In genomic region chr9:108306571-108306980, GRCm38 (mm10) we compare ENCODE assay signal across 8 mouse cellular contexts. TPM values are rescaled to one million over a fixed set of nuclear protein-coding genes. Genes with fewer than 3 reads are reported as not detected.
A peak's percentile ranks its signal among the peaks of the same experiment; 100 is the strongest.
DNase-seq lines count a peak whose midpoint lies in the region; ATAC-seq lines count a peak whose summit lies in the region.

No protein-coding gene starts in this region.

- no peaks in the 10 kb centered on the region for H3K9me3 ChIP-seq in embryonic facial prominence, embryonic 10.5 days
- H3K9me3 ChIP-seq in heart, embryonic 12.5 days (replicated peaks), result no peaks in the 10 kb centered on the region

- peak overlapping the region; percentile 99 for H3K27ac ChIP-seq in embryonic facial prominence, embryonic 10.5 days (replicated peaks)
- peak overlapping the region; percentile 100 for H3K27ac ChIP-seq in heart, embryonic 12.5 days (ENCODE audit: poor library complexity, severe bottlenecking)
- H3K27ac ChIP-seq in macrophage, result peak overlapping the region; percentile 63

- H3K36me3 ChIP-seq in embryonic facial prominence, embryonic 10.5 days (replicated peaks), result peaks cover 34% of the 10 kb centered on the region
- H3K36me3 ChIP-seq in heart, embryonic 12.5 days, result peaks cover 26% of the 10 kb centered on the region
- peaks cover 10% of the 10 kb centered on the region for H3K36me3 ChIP-seq in macrophage (ENCODE audit: inconsistent target)

- H3K4me2 ChIP-seq in heart, embryonic 12.5 days, result peak overlapping the region; percentile 42

- ATAC-seq in heart, embryonic 12.5 days (ENCODE audit: insufficient number of reproducible peaks, low FRiP score), result peak; percentile 86

- peaks cover 36% of the 10 kb centered on the region for H3K4me1 ChIP-seq in embryonic facial prominence, embryonic 10.5 days
- peaks cover 39% of the 10 kb centered on the region for H3K4me1 ChIP-seq in heart, embryonic 12.5 days (replicated peaks)

- H3K27me3 ChIP-seq in embryonic facial prominence, embryonic 10.5 days (replicated peaks; ENCODE audit: low read depth, poor library complexity, severe bottlenecking), result no peaks in the 10 kb centered on the region
- no peaks in the 10 kb centered on the region for H3K27me3 ChIP-seq in heart, embryonic 12.5 days (replicated peaks)

- peak; percentile 90 to 92 for DNase-seq in B cell, adult 2 months
- peak; percentile 79 for DNase-seq in NIH3T3 (ENCODE audit: low read depth)
- peak; percentile 87 for DNase-seq in embryonic facial prominence, embryonic 10.5 days (ENCODE audit: low spot score)
- DNase-seq in kidney, postnatal 10 days, result peak; percentile 93
- peak; percentile 66 for DNase-seq in right cerebral cortex, postnatal 14 days
- DNase-seq in layer of hippocampus, postnatal 36 days, result no peak

- peak overlapping the region; percentile 94 for H3K4me3 ChIP-seq in embryonic facial prominence, embryonic 10.5 days
- H3K4me3 ChIP-seq in heart, embryonic 12.5 days, result peak overlapping the region; percentile 82
- H3K4me3 ChIP-seq in macrophage (ENCODE audit: inconsistent target), result peak overlapping the region; percentile 79

- WGBS in embryonic facial prominence, embryonic 10.5 days, result under 1% methylated on average over 48 of the region's 51 CpGs
- WGBS in heart, embryonic 12.5 days, result under 1% methylated on average over 51 of the region's 51 CpGs
- under 1% methylated on average over 15 of the region's 51 CpGs for WGBS in macrophage (ENCODE audit: missing documents)

- H3K79me2 ChIP-seq in macrophage (ENCODE audit: inconsistent target), result peaks cover 74% of the 10 kb centered on the region

- peak overlapping the region; percentile 97 for H3K9ac ChIP-seq in heart, embryonic 12.5 days

RNA-seq across cellular contexts. Expression of gene Tcta, which starts 0.6 kb away (rescaled TPM):
- polyA plus RNA-seq in embryonic facial prominence, embryonic 10.5 days (2016; fragmentation: Nextera tagmentation; extraction: Ambion mirVana), result 14.4 and 14.7 TPM in 2 replicates
- 31.2 and 35.3 TPM in 2 replicates for polyA plus RNA-seq in heart, embryonic 12.5 days (2016; fragmentation: Nextera tagmentation; extraction: Ambion mirVana)
- 10 to 100 TPM in 7 of 26 experiments, 1 to 10 TPM in 19; 1.3 to 15.5 (median 5.4) TPM for total RNA-seq in macrophage (2018; cell fraction: chromatin; rRNA removed)
- total RNA-seq in macrophage (2018; cell fraction: cytosol; rRNA removed), result 10 to 100 TPM in 19 of 26 experiments, 1 to 10 TPM in 7; 5.3 to 25.4 (median 17.1) TPM
- total RNA-seq in macrophage (2018; cell fraction: nucleus; rRNA removed), result 10 to 100 TPM in 13 of 26 experiments, 1 to 10 TPM in 13; 2.6 to 30.5 (median 10.4) TPM
- 7.0 to 22.0 TPM (median 13.1 TPM) in 3 replicates for polyA plus RNA-seq in macrophage (2018)
- total RNA-seq in layer of hippocampus, postnatal 36 days (2021), result 10 to 100 TPM; 29.1 to 30.0 TPM

RNA-seq across cellular contexts. Expression of gene Rhoa, which starts 0.6 kb away (rescaled TPM):
- polyA plus RNA-seq in embryonic facial prominence, embryonic 10.5 days (2016; fragmentation: Nextera tagmentation; extraction: Ambion mirVana), result 240 and 243 TPM in 2 replicates
- polyA plus RNA-seq in heart, embryonic 12.5 days (2016; fragmentation: Nextera tagmentation; extraction: Ambion mirVana), result 348 and 367 TPM in 2 replicates
- total RNA-seq in macrophage (2018; cell fraction: chromatin; rRNA removed), result 100 to 1,000 TPM in 13 of 26 experiments, 10 to 100 TPM in 13; 77.4 to 166 (median 100) TPM
- 100 to 1,000 TPM; 351 to 428 (median 397) TPM for total RNA-seq in macrophage (2018; cell fraction: cytosol; rRNA removed)
- 100 to 1,000 TPM; 142 to 338 (median 218) TPM for total RNA-seq in macrophage (2018; cell fraction: nucleus; rRNA removed)
- 409 to 646 TPM (median 437 TPM) in 3 replicates for polyA plus RNA-seq in macrophage (2018)
- 100 to 1,000 TPM; 169 to 173 TPM for total RNA-seq in layer of hippocampus, postnatal 36 days (2021)

RNA-seq across cellular contexts. Expression of gene Amt, which starts 9.9 kb away (rescaled TPM):
- polyA plus RNA-seq in embryonic facial prominence, embryonic 10.5 days (2016; fragmentation: Nextera tagmentation; extraction: Ambion mirVana), result 35.9 and 40.8 TPM in 2 replicates
- polyA plus RNA-seq in heart, embryonic 12.5 days (2016; fragmentation: Nextera tagmentation; extraction: Ambion mirVana), result 11.7 and 13.3 TPM in 2 replicates
- total RNA-seq in macrophage (2018; cell fraction: chromatin; rRNA removed), result 10 to 100 TPM in 4 of 26 experiments, 1 to 10 TPM in 20, under 1 TPM in 1, not detected in 1; 0.46 to 14.4 (median 5.6) TPM
- total RNA-seq in macrophage (2018; cell fraction: cytosol; rRNA removed), result under 1 TPM in 13 of 26 experiments, not detected in 13; 0.07 to 0.77 (median 0.19) TPM
- 1 to 10 TPM in 19 of 26 experiments, under 1 TPM in 5, not detected in 2; 0.18 to 6.7 (median 2.4) TPM for total RNA-seq in macrophage (2018; cell fraction: nucleus; rRNA removed)
- polyA plus RNA-seq in macrophage (2018), result 0.67 to 1.3 TPM (median 0.96 TPM) in 3 replicates
- total RNA-seq in layer of hippocampus, postnatal 36 days (2021), result 10 to 100 TPM; 34.9 to 36.2 TPM

RNA-seq across cellular contexts. Expression of gene Nicn1, which starts 16.3 kb away (rescaled TPM):
- 38.3 and 39.3 TPM in 2 replicates for polyA plus RNA-seq in embryonic facial prominence, embryonic 10.5 days (2016; fragmentation: Nextera tagmentation; extraction: Ambion mirVana)
- 22.5 and 22.6 TPM in 2 replicates for polyA plus RNA-seq in heart, embryonic 12.5 days (2016; fragmentation: Nextera tagmentation; extraction: Ambion mirVana)
- total RNA-seq in macrophage (2018; cell fraction: chromatin; rRNA removed), result 10 to 100 TPM in 1 of 26 experiments, 1 to 10 TPM in 21, under 1 TPM in 4; 0.51 to 11.4 (median 3.6) TPM
- 1 to 10 TPM; 4.4 to 9.4 (median 5.8) TPM for total RNA-seq in macrophage (2018; cell fraction: cytosol; rRNA removed)
- 1 to 10 TPM in 24 of 26 experiments, under 1 TPM in 2; 0.81 to 9.2 (median 3.0) TPM for total RNA-seq in macrophage (2018; cell fraction: nucleus; rRNA removed)
- polyA plus RNA-seq in macrophage (2018), result 6.8 to 7.1 TPM (median 6.8 TPM) in 3 replicates
- 100 to 1,000 TPM in 1 of 2 experiments, 10 to 100 TPM in 1; 96.7 to 118 TPM for total RNA-seq in layer of hippocampus, postnatal 36 days (2021)

RNA-seq across cellular contexts. Expression of gene Gpx1, which starts 32.1 kb away (rescaled TPM):
- 810 and 843 TPM in 2 replicates for polyA plus RNA-seq in embryonic facial prominence, embryonic 10.5 days (2016; fragmentation: Nextera tagmentation; extraction: Ambion mirVana)
- 1,088 and 1,118 TPM in 2 replicates for polyA plus RNA-seq in heart, embryonic 12.5 days (2016; fragmentation: Nextera tagmentation; extraction: Ambion mirVana)
- total RNA-seq in macrophage (2018; cell fraction: chromatin; rRNA removed), result 100 to 1,000 TPM in 7 of 26 experiments, 10 to 100 TPM in 19; 27.3 to 289 (median 62.9) TPM
- total RNA-seq in macrophage (2018; cell fraction: cytosol; rRNA removed), result 1,000 to 10,000 TPM in 17 of 26 experiments, 100 to 1,000 TPM in 9; 803 to 2,239 (median 1,314) TPM
- 100 to 1,000 TPM; 143 to 499 (median 274) TPM for total RNA-seq in macrophage (2018; cell fraction: nucleus; rRNA removed)
- polyA plus RNA-seq in macrophage (2018), result 944 to 2,094 TPM (median 1,300 TPM) in 3 replicates
- total RNA-seq in layer of hippocampus, postnatal 36 days (2021), result 10 to 100 TPM; 61.2 to 62.8 TPM

Comparison
In these comparisons a context has a peak if more than half of its experiments do, and no peak if none do; other contexts are left out.
1. DNase-seq: peak in B cell, adult 2 months (2 of 2), NIH3T3 (single experiment), embryonic facial prominence, embryonic 10.5 days (single experiment), kidney, postnatal 10 days (single experiment) and right cerebral cortex, postnatal 14 days (single experiment); none in layer of hippocampus, postnatal 36 days (0 of 2).
2. Peak in every context shown above with its lines, with median percentiles within 50 percentile points of each other: H3K27ac ChIP-seq and H3K4me3 ChIP-seq.